Mouse (Mus musculus): ENCODE measurements at regions not wholly inside any gene's neighbourhood (a gene's known extent, or its start where the extent isn't known, plus 50 kb on each side); places are given as distances from the start of the nearest gene placed in this dataset.

DNA sequence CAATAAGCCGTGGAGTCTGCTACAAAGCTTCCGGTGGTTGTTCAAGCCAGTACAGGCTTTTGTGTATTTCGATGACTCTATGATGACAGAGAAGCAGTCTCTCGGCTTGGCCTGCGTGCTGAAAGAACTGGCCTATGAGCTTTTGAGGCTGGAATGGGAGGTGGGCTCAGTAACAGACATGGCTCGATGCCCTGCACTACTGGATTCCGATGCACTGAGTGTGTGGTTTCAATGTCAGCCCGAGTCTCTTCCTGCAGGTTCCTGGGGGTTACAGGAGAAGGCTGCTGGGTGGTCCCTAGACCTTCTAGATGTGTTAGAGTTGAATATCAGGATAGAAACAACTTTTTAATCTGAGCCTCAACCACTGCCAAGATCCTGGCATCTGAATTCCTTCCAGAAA lies 53.2 kb downstream of the Gm815 start:
- no peak for DNase-seq

DNA sequence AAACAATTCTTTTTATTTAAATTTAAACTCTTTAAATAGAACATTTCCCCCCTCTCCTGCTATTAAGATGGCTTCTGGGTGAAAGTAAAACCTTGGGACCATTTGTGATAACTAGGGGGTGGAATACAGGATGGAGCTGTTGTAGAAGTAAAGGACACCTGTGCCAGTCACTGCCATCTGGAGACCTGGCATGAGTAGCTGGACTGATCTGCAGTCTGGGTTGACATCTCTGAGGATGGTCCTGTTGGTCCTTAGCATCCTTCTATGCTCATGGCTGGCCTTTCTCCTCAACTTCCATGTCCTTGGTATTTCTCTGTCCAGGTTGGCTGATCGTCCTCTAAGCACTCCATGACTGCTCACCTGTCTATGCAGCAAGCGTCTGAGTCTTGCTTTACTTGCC lies 58.3 kb downstream of the Gm815 start:
- peak; percentile 67 to 83 for DNase-seq

DNA sequence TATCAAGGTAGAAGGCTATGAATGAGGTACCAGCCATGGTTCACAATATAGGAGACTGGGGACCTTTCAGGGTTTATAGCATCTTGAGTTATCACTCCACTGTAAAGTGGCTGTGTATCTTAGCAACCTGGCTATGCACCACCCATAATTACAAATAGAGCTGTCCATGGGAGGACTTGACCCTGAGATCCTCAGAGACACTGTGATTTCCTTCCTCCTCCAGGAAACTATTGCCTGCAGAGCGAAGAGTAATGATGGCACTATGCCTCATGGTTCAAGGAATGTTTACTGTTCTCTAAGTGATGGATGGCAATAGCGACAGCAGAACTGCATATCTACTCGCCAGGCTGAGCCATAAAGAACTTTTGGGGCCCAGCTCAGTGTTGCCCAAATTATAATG lies 60.9 kb downstream of the Gm815 start:
- no peak for DNase-seq

DNA sequence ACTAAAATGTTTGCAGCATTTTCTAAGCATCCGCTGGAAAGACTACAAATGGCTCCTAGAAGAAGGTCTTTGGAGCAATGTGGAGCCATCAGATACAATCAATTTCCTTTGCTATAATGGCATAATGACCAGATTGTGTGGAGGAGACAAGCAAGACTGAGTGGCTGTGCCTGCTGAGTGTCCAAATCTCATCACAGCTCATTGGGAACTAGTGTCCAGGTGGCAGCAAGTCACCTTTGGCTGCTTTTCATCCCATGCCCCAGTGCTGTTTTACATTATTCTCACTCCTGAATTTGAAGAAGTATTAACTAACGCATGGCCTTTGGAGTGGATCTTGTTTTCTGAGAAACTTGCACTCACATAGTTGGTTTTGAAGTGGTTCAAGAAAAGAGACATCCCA lies 62.8 kb downstream of the Gm815 start:
- peak; percentile 71 to 80 for DNase-seq

DNA sequence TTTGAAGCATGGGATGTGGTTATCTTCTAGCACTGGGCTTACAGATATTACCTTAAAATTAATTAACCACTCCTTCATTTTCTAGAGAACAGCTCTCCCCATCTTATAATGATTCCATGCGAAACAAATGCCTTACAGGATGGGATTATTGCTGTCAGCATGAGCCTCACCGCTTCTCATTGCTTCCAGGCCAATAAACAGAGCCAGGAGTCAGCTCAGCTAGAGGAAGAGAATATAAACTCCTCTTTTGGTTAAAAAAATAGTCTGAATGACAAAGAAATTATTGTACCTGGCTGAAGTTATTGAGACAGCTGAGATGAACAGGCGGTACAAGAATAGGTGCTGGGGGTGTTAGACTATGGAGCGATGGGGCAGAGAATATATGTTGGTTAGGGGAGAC lies 63.5 kb downstream of the Gm815 start:
- DNase-seq, result peak in 1 of 2 experiments; percentile 50

DNA sequence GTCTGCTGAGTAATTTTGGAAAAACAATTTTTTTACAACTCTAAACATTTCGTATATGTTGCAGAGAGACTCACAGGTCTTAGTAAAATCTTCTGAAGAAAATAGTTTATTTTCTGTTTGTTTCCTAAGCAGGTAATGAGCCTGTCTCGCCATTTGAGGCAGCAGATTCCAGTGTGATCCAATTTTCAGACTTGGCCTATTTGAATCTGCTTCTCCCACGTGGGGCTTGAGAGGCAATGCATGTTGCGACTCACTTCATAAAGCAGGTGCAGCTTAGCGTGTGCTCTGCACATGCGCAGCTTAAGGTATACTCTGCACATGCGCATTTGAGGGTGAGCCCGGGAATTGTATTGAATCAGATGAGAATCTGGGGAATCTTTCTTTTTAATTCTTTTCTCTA lies 67.7 kb downstream of the Gm815 start:
- no peak for DNase-seq

DNA sequence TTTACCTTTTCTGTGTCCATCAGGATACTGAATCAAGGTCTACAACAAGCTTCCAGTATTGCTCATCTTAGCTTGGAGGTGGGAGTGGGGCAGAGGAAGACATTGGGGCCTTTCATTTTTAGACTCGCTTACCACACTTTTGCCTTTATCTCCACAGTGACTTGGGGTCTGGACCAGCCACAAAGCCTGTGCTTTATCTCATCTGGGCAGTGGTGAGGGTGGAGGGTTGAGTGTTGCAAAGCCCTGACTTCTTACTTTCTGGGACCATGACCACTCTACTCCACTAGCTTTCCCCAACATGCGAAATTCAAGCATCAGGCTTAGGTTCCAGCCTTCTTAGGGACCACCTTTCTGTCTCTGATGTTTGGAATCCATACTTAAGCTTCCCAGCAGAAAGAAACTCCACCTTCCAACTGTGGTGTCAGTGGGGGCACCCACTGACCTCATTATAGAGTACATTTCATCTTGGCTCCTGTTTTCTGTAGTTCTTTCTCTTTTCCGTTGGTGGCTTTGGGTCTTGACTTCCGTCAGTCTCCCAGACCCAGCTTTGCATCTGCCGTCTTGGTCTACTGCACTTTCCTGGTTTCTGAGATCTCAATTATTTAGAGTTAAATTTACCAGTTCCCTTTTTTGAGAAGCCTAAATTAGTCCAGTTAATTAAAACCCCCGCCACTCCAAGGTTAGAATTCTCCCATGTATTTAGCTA lies 80.5 kb downstream of the Gm815 start:
- no peak for DNase-seq

DNA sequence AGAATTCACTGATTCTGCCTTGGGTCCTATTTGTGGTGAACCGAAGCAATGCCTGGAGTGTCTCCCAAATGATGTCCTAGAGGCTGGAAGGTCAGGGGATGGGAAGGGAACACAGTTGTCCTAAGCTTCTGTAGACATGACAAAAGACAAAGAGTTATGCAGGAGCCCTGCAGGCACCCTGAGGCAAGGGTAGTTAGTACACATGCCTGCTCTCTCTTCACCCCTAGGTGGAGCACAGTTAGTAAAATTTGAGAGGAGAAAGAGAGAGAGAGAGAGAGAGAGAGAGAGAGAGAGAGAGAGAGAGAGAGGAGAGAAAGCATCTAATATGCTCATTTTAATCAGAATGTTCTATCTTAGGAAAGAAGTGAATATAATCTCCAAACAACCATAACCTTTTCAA lies 87.4 kb downstream of the Gm815 start:
- DNase-seq, result no peak

DNA sequence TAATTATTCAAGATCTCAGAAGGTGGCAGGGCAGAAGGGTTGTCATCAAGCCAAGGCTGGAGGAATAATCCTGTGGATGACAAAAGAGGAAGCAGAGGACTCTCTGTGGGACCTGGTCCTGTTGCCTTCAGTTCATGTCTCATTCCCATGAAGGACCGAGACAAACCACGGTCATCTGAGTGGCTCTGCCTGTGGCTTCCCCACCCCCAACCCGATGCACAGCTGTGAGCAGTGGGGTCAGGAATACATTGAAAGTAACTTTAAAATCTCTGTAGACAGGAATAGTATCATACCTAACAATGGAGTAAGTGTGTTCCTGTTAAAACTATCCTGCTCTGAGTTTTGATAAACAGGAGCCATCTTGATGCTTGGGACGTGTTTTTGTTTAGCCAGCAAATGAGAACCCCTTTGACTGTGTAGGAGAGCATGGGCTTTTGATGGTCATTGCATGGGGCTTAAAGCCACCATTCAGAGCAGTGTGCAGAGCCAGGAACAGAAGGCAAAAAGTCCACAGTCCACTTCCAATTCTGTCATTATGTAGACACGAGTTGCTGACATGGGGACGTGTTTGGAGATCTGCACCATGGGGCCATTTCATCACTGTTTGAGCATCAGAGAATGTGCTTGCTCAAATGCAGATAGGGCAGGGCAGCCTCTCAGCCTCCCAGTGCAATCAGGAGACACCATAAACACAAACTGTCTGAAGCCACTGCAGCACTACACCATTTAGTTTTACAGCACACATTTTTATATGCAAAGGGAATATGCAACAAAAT lies 88.3 kb downstream of the Gm815 start:
- DNase-seq, result no peak

DNA sequence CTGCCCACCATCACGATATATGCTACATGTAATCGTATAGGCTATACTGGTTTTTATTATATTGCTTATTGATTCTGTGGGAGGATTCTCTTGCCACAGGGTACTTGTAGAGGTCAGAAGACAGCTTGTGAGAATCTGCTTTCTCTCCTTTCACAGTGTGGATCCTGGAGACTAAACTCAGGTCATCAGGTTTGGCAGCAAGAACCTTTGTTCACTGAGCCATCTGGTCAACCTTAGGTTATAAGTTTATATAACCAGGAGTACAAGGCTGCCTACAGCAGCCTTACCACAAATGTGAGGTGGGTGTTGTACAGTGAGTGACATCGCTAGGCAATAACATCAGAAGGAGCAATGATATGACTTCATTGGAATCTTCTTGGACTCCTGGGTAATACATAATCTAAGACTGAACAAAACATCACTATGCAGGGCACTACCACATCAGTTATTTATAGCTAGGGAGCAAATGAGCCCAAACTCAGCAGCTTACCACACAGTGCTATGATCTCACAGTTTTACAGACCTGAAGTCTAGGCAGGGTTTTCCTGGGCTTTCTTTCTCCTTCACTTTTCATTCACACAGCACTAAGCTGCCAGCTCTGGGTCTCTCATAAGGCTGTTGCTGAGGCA lies 89.0 kb downstream of the Gm815 start:
- DNase-seq, result peak; percentile 27 to 52

DNA sequence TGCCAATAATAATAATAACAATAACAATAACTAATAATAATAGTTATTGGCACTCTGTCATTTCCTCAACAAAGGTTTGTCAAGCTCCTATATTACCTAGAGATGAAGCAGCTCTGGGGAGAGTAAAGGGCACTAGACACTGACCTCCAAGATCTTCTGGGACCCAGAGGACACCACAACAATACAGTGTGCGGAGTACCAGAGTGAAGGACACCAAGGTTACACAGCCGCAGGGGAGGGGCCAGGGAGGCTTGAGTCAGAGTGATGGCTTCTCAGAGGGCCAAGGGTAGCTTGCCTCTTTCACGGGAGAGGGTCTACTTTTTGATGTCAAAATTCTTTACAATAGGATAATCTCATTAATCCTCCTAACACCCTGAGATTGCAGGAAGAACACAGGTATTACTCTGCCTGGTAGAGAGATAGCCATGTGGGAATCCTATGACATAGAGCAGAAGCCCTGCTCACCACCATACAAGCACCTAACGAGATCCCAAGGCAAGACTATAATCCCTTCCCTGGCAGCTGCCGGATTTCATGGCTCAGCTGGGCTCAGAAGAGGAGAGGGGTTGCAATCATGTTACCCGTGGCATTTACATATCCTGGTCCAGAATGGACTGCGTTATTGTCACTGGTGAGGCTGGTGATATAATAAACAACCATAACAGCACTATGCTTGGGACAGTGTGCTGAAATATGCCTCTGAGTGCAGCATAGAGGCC lies 91.1 kb downstream of the Gm815 start:
- DNase-seq, result no peak

DNA sequence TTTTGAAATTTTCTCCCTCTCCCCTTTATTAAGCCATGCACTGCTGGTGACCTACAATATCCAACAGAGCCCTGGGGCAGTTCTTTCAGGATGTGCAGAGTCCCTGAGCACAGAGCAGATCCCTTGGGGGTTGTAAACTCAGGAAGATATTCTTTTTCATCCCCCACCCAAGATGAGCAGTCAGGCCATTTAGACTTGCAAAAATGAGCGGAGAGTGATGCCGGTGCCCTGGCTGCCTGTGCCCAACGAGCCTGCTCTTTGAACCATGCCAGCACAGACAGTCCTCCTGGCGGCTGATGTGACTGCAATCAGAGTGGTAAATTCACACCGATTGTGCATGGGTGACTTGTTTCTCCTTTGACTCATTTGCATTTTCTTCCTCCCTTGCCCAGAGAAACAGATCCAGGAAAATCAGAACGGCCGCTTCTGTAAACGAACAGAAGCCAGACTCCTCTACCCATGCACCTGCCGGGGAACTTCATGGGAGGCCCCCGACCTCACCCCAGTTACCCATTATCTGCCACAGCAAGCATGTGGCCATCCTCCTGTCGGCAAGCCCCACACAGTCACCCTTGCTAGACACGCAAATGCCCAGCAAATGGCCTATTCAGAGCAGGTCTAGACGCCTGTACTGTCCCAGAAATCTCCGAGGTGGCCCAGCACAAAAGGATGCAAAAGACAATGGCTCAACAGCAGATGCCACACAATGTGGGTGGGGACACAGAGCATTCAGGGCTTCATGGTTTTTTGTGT lies 92.4 kb downstream of the Gm815 start:
- peak; percentile 12 to 40 for DNase-seq

DNA sequence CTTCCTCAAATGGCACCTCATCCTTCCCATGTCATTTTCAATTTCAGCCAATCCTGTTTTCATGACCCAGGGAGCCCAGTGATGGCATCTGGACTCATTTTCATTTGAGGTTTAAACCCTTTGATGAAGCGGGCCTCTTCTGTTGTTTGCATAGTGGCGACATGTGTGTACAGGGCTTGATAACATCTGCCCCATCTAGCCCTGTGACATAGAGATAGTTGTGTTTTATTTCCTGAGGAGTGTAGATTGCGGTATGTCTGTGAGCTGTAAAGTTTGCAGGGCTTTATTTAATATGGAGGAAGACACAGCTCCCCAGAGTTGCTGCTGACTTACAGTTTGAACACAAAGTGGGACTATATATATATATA lies 92.9 kb downstream of the Gm815 start:
- no peak for DNase-seq

DNA sequence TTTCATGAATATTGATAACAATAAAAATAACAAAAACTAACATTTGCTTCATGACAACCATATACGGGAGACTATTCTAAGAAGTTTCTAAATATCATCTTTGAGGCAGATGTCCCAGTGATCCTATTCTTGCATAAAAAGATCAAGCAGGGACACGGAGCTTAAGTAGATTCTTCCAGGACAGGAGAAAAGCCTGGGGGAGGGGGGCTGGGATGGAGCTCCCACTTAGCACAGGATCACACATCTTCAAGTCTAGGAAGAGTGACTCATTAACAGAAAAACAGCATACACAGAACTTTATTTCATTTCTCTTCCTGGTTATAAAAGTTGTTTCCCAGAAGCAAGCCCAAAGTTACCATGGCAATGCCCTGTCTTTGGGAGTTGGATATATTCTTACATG lies 93.6 kb downstream of the Gm815 start:
- DNase-seq, result no peak

DNA sequence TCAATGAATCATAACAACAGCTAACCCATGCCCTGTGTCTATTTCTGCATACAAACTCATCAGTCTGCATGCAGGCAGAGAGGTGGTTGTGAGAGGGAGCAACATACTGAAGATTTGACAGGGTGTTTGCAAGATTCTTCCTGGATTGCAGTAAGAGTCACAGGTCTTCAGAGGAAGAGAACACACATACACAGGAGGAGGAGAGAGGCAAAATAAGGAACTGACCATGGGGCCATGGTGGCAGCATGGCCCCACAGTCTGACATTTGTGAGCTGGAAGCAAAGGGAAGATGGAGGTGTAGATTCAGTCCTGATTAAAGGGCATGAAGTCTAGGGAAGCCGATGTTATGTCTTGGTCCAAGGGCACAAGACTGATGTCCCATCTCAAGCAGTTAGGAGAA lies 101.0 kb downstream of the Gm815 start:
- no peak for DNase-seq

DNA sequence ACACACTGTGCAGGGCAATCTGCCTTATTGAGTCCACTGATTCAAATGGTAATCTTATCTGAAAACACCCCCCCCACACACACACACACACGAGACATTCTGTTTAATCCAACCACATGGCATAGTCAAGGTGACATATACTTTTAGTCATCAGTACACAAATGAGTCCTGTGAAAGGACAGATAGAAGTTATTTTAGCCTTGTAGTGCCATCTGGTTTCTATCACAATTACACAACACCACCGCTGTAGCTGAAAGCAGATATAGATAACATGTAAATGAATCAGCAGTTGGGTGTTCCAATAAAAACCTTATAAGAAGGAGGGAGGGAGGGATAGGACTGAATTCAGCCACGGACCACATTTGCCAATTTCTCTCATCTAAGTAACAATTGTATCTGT lies 101.5 kb downstream of the Gm815 start:
- no peak for DNase-seq

DNA sequence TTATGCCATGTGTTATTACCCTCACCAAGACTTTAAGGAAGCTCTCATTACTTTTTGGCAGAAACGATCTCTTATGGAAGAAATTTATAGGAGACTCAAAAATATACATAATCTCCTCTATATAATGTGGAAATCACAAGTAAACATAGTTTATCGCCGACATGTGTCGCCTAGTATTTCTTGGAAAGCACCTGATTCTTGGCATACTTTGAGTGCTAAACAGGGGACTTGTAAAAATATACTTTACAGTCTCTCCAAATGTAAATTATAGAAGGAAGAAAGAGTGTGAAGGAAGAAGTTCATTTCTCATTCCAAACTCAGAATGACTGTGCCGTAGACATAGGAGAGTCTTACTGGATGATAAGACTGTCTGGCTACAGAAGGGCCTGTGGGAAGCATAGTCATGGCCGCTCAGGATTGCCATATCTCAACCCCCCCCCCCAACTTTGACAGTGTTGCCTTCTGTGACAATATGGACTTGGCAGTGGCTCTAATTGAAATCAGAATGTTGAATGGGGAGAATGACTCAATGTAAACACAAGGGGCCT lies 102.3 kb downstream of the Gm815 start:
- DNase-seq, result no peak

DNA sequence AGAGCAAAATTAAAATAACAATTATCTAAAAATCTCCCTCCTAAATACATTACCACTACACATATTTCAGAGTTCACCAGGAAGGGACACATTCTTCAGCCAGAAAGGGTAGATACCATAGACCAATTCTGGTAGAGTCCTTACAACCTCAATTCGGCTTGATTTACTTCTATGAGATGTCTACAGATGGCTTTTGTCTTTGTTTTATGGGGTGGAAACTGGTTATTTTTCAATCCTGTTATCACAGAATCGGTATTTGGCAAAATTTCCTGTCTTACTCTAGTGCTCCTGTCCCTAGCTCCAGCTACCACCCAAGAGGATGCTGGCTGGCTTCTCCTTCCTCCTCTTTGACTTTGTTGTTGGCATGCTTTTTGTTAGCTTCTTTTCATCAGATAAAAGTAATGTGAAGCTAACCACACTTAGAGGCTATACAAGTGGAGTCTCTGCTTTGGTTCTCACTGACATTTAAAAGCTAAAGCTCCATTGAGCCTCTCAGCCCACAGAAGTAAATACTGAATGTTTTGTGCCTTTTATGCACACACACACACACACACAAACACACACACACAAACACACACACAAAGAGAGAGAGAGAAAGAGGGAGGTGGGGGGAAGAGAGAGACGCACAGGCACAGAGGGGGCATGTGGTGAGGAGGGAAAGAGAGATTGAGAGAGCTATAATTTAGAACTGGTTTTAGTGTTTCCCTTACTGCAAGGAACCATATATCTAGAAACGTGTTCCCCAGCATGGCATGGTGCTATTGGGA lies 109.1 kb downstream of the Gm815 start:
- no peak for DNase-seq

DNA sequence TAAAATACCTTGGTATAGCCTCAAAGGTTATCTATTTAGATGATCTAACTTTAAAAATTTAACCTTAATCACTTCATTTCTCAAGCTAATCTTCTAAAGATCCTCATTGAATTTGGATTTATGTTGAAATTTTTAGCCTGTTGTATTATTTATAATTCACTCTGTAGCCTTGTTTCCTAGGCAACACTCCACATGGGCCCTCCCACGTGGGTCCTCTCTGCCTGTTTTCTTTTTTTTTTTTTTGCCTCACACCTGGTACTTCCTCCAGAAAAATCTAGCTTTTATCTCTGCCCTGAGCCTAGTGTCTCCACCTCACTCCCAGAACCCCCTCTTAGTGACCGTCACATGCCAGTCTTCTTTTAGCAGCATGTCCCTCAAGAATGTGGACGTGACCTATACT lies 113.9 kb downstream of the Gm815 start:
- no peak for DNase-seq

DNA sequence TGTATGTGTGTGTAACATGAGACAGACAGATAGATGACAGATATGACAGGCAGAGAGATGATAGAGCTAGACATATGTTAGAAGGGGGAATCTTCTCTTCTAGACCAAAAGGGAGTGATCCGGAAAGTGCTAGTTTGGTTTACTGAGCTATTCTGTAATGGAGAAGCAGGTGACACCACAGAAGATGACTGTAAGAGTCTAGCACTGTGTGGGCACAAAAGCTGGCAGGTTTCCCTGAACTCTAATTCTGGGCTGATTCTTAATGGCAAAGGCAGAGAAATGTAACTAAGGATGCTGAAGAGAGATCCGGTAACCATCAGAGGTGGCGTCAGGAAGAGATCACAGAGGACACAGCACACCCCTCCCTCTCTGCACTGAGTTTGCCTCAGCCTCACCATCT lies 136.2 kb downstream of the Gm815 start:
- DNase-seq, result no peak

DNA sequence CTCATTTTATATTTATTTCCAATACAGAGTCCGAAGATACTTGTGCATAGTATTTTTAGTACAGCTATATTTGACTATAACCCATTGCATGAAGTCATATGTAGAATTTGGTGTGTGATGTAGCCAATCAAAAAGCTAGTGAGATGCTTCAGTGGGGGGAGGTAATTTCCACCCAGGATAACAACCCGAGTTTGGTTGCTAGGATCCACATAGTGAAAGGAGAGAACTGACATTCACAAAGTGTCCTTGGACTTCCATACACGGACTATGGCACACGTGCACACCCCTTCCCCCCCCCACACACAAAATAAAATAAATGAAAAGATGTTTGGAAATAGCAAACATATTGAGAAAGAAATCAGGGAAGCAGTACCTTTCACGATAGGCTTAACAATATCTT lies 137.2 kb downstream of the Gm815 start:
- no peak for DNase-seq

DNA sequence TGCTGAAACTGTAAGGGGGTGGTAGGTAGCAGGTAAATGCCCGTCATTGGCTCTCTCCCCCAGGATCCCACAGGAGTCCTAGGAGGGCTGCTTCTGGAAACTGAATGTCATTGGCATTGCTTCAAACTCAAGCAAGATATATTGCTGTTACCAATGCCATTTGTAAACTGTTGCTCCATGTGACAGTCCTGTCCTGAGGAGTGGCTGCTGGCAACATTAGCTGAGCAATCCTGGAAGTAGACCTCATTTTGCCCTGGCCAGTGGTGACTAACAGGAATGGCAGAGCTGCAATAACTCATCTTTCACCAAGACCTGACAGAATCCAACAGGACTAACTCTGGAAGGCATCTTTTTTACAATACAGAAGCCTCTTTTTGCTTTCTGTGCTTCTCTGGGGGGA lies 143.2 kb downstream of the Gm815 start:
- DNase-seq, result no peak

Data from cerebellum, adult 18-20 months (tissue).